Mouse (Mus musculus): ENCODE data around the gene Itga2.

The Itga2 gene

DNA sequence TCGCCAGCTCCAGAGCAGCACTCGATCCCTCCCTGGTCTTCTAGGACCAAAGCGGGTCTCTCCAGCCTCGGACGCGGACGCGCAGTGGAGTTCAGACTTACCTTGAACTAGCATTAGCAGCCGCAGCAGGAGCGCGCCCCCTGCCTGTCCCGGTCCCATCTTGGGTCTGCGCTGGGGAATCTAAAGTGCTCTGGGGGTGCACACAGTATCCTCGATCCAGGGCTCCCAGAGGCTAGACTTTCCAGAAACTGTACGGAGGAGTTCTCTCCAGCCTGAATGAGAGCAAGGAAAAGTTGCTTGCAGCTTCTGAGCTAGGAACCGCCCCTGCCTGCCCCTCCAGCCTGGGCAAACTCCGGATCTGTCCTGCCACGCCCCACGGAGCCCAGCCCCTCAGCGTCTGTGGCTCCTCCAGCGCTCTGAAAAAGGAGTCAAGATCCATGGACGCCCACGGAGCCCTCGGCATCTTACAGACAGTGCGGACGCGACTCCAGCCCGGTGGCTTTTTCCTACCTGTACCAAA is at the start of gene Itga2:
TSS of gene Itga2 (minus strand) at position 326 of the 520 bp plus-strand sequence.
- no peak for DNase-seq

DNA sequence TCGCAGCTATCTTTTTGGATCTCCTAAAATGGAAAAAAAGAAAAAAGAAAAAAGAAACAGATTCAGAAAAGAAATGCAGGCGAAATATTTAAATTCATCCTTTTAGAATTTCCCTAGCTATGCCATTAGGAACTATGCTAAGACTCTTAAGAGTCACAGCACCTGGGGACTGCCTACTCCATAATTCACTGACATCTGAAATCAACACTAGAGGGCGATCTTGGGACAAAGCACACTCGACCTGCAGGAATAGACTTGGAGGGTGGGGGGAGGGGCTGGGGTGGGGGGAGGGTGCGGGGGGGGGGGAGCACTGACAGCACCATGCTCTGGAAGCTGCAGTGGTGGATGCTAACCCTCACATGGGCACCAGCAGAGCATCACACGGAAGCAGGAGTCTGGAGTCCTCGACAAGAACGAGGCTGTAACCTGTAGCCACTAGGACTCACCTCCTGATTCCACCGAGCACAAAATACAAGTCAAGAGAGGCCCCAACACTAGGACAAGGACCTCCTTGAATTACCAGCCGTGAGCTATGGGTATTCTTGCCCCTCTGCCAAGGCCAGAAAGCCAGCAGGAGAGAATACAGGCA is 49.0 kb upstream of the Itga2 start:
- no peak for DNase-seq

DNA sequence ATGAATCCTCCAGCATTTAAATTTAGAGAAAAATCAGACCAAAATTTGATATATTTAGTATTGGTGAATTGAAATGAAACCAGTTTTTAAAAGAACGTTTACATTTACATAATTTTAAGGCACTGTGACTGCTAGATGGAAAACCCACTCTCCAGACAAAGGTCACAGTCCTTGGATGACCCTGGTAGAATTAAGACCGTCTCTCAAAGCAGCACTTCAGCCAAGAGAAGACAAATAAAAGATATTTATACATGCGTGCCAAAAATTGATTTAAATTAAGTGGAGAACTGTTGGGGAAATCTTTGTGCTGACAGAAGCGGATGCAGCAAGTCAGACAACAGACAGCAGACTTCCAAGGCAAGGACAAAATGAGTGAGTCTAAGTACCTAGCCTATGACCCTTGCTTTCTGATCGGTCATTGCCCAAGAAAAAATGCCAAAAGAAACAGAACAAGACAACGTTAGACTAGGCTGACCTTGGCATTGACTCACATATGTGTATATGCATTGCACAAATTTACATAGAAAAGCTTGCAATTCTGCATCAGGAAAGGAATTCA is 42.7 kb upstream of the Itga2 start:
- DNase-seq, result no peak

DNA sequence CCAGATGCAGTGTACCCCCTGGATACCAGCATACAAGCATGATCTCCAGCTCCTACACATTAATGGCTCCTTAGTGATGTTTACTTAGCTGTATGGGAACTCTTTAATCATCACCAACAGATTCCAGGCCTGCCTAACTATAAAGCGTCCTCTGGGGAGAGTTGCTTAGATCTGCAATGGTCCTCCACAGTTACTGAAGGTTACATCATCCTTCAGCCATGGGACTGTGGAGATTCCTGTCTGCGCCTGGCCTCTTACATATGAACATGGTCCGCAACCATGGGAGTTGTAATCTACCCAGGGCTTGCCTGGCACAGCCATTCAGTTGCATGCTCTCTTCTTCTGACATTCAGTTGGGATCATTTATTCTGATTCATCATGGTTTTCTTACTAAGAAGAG is 40.0 kb upstream of the Itga2 start:
- no peak for DNase-seq

DNA sequence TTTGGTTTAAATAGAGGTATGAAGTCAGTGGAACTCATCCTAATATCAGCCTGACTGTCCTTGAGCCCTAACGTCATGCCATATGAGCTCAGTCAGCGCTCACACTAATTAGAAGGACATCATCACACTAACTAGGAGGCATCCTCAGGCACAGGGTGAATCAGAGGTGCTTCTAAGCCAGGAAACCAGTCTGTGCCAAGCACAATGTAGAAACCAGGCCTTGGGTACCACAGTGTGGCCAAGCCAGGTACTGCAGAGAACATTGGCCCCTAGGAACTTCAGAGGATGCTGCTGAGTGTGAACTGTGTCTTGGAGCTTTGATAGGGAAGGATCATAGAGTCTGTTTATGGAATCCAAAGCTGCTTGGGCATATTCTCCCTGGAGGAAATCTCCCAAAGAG is 32.3 kb upstream of the Itga2 start:
- DNase-seq, result peak; percentile 80

DNA sequence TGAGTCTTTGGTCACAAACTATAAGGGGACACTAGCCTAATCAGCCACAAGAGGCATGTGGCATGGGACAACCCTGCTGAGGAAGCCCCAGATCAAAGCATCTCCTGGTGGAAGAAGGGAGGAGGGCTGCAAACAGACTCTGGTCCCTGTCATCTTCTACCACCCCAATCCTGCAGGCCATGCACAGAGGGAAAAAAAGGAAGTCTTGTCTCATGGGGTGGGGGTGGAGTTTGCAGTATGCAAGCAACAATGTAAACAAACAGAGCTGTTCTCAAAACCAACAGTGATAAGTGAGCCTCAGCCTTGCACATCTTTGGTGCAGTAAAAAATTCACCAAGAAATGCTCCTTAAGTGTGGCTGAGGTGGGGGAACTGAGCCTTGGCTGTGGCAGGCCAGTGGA is 22.6 kb upstream of the Itga2 start:
- no peak for DNase-seq

DNA sequence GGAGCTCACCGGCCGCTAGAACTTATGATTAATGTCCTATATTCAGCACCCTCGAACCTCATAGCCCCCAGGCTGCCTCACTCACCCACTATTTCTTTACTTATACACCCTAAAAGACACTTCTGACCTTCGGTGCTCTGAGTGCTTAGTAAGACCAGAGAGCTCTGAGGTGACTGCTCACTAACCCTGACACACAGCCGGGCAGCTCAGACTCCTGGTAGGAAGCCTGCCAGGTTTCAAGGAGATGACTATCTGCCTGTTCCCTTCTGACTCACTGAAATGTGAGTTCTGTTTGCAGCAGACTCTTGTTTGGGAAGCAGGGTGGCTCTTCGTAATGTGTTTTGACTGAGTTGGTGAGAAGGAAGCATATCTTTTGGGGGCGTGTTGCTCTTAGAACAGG is 1.6 kb upstream of the Itga2 start:
- no peak for DNase-seq

DNA sequence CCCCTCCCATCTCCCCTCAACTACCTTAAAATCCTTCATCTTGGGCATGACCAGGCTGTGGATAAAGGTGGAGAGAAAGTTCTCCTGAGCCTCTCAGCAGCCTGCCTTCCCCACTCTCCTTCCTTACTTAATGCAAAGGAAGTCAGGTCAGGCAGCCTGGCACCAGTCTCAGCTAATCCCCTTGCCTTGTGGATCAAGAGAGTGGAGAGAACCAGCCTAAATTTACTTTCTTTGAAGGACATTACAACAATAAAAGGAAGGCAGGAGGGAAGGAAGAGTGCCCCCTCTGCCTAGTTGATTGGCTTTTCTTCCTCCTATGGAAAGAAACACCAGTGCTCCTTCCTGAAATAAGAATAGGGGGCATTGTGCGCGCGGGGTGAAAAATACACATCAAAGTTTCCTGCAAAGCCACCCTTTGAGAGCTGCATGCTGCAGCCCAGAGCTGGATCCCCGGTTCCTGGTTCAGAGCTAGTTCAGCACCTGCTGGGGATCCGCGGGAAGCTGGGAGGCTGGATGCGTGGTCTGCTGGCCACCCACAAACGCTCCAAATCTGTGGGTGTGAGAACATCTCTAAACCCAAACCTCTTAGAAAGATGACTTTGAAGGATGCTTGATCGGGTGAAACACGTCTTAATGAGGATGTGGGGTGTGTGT is 777 bp downstream of the Itga2 start:
- DNase-seq, result no peak

DNA sequence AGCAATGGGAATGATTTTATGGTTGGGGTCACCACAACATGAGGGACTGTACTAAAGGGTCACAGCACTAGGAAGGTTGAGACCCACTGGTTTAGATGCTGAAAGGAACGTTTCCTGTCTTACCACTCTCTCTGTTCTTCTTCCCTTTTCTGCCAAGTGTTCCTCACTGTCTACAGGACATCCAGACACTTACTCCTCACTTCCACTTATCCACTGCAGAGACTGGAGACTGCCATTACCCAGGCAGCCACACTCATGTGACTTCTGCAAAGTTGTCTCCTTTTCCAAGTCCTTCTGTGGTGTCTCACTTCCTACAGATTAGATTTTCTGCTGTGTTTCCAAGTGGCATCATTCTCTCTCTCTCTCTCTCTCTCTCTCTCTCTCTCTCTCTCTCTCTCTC is 7.1 kb downstream of the Itga2 start:
- DNase-seq, result no peak

DNA sequence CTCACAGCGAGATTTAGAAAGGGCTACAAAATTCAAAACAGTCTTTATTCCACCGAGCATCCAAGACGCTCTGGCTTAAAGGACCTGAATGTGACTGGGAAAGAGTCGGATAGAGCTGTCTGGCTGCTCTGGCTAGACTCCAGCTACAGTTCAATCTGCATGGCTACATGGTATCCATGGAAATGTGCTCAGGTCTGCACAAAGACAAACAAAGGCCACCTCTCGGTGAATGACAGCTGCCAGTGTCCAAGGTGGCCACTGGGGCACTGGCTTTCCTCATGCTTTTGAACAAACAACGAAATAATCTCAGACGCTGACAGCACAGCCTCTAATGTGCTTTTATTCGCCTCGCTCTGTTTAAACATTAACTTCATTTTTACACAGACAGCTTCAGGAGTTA is 8.6 kb downstream of the Itga2 start:
- no peak for DNase-seq

DNA sequence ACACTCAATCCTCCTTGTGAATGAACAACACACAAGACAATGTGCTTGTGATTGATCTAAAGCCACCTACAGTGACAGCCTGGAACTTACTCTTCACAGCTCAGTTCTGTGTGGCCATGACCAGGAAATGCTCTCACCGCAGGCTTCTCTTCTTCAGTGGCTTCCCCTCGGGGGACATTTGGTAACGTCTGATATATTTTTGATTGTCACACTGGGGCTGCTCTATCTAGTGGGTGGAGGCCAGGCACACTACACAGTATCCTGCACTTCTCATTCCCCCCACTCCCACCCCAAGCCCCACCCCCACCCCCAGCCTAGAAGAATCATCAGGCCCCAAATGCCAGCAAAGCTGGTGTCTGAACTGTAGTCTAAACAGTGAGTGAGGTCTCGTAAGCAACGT is 16.1 kb downstream of the Itga2 start:
- DNase-seq, result no peak

DNA sequence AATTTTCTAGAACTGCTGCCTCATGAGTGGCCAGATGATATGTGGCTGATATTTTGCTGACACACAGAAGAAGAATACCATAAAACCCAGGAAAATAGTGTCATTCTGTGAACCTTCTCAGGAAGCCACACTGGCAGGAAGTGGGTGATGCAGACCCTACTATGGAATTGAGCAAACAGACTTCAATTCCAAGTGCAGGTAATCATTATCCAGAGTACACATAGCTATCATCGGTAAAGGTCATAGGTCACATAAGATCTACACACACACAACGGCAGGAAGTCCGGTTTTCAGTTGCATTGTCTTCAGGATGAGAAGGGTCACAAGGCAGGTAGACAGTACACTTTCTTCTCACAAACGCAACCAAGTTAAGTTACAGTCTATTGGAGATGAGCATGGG is 16.9 kb downstream of the Itga2 start:
- no peak for DNase-seq

DNA sequence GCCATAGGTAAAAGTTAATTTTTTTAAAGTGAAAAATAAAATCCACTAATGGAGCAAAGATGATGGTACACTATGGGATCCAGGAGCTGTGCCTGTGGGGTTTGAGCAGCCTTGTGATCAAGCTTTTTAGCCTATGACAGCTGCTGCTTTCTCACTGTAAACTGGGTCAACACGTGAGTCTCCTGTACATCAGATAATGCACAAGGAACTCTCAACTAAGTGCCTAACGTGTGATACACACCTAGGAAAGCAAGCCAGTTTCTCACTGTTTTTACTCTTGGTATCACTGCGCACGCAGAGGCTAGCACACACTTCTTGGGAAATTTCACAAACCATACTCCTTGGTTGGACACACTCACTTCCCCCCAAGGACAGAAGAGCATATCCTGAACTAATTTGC is 17.3 kb downstream of the Itga2 start:
- no peak for DNase-seq

DNA sequence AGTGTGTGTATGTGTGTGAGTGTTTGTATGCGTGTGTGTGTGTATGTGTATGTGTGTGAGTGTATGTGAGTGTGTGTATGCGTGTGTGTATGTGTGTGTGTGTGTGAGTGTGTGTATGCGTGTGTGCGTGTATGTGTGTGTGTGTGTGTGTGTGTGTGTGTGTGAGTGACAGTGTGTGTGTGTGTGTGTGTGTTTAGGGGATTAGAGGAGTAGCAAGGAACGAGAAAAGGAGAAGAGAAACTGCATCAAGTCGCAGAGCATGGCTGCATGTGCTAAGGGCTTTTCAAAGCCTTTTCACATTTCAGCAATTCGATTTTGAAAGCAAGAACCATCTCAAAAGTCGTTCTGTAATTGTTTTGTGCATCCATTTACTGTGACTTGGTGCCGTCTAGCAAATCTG is 21.3 kb downstream of the Itga2 start:
- DNase-seq, result no peak

DNA sequence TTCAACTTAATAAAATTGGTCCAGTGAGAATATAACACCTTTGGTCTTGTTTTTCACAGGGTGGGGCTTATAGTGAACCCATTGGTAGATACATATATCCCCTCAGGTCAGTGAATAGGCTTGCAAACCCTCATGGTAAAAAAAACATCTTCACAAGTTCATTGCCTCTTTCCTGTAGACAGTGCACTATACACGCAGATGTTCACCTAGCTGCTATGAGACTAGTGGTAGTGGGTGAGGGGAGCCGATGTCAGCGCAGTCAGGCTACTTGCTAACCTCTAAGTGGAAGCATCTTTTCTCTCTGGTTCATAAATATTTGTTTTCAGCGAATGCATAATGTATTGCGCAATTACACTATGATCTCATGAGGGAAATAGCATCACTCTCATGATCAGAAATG is 22.4 kb downstream of the Itga2 start:
- DNase-seq, result no peak

DNA sequence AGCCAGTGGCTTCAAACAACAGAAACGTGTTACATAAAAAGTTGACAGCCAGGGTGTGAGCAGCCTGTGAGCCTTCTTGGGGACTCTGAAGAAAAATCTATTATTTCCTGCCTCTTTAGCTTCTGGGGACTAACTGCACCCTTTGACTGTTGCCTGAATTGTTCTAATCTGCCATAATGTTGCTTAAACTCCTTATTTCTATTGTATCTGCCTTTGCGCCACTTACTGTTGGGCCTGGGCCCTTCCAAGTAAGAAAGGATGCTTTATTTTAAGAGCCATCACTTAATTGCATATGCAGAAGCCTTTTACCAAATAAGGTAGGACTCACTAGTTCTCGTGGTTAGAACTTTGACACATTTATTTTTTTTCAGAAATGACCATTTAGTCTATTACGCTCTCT is 24.0 kb downstream of the Itga2 start:
- DNase-seq, result no peak

DNA sequence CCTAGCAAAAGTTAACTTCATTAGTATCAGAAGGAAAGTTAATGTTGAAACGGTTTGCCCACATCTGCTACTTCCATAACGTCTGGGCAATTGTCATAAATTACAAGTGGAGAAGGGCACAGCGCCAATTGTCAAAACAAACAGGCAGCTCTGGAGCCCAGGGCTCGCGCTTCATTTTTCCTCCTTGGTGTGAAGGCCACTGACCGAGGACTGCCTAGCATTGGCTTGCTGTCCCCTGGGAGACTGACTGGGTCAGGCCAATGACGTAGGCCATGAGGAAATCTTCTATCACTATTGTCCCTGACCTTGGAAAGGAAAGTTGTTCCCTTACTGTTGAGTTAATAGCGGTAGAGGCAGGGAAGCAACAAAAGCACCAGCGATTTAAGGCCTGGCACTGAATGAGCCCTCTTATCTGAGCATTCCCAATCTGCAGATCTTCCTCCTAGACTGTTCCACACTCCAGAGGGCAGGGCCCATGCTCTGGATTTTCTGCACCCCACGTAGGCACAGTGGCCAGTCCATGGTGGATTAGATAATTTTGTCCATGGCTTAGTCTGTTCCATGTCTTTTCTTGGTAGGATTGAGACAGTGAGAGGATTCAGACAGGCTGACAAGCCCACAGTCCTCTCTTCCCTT is 35.0 kb downstream of the Itga2 start:
- no peak for DNase-seq

DNA sequence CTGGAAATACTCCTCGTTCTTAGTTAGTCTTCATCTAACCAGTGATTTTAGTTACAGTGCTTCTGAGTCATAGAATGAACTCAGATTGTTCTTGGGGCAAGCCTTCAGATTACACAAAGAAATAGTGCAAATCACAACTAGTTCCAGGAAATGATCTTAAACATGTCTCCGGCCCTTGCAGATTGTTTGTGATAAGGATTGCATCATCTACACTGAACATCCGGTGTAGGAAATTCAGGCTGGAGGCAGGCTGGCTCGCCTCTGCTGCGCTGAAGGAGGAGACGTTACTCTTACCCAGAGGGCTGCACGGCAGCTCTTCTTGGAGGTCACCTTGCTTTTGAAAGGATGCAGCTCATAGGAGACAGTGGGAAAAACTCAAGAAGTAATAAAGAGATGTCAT is 36.0 kb downstream of the Itga2 start:
- no peak for DNase-seq

DNA sequence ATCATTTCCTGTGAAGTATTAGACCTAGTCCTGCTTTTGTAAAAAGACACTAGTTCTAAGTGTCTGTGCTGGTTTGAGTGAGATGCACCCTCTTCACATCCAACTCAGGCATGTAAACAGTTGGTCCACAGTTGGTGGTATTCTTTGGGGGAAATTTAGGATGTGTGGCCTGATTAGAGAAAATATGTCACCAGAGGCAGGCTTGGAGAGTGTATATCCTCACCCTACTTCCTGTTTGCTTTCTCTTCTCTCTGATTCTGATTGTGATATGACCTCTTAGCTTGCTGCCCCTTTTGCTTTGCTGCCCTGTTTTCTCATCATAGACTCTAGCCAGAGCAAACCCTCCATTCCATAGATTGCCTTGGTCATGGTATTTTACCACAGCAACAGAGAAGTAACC is 37.2 kb downstream of the Itga2 start:
- no peak for DNase-seq

DNA sequence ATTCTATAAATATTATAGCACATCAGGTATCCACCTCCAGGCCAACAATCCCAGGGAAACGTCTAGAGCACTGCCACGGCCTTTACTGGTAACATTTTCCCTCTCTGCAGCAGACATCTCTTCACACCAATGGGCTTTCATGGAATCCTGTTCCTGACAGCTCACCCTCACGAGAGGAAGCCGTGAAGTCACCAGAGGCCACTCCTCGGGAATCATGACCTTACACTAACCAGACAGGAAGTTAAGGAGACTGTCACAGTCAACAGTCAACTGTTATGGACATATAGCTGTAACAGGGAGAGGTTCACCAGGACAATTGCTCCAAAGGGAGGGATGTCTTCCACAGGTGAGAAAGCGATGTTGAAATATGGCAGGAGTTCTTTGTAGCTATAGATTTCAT is 40.2 kb downstream of the Itga2 start:
- no peak for DNase-seq

DNA sequence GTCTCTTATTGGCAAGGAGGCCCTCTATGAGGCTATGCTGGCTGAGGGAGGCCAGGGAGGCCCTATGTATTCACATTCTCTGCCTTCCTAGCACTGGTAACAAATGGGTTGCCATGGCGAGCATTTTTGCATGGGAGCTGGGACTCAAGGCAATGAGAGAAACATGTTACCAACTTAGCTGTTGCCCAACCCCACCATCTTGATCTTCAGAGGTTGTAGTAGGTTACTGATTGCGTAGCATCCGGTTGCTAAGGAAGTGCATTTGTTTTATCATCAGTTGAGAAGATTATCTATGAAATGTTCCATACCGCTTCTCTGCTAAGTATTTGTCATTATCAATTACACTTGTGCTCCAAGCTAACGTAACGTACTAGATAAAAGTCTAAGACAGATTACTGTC is 44.2 kb downstream of the Itga2 start:
- DNase-seq, result no peak

DNA sequence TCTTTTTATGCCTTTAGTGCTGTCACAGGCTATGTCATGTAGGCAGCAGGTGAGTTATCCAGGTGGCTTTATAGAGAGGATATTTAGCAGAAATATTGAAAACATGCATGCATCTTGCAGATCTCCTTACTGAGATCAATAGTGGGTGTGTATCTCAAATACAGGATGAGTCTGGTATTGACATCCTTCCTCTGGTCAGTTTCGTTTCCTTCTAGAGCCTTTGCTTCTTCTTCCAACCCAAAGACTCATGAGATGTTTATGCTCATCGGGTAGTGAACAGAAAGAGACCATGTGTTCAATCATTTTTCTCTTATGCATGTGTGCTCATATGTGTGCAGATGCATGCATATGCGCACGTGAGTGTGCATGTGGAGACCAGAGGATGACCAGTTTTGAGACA is 44.6 kb downstream of the Itga2 start:
- DNase-seq, result no peak

DNA sequence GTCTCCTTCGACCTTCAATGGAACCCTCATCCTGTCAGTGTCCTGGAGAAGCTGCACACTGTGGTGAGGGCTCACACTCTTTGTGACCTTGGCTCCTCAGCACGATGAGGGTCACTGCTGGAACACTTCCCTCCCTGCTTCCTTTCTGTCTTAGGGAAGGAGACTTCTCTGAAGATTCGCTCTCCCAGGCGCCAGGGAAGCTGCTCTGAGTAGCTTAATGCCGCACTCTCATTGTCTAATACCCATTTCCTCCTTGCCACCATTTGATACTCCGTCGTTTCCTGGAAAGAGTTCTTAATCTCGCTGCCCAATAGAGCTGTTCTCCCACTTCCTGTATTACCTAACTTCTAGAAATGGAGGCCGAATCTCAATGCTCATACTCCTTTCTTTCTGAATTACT is 46.7 kb downstream of the Itga2 start:
- no peak for DNase-seq

DNA sequence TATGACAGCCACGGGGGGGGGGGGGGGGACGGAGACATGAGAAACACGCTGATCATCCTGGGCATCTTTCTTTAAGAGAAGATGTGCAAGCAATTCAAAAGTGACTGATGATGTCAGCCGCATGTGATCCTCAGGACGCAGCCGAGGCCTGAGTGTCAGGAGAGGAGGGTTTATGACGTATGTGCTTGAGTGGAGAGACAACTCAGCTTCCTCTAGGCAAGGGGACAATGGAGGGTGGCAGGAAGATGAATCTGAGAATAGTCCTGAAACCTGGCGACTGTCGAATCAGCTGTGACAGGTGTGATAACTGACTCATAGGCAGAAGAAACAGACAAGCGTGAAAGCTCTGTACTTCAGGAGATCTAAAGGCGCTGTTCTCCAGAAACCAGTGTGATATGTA is 53.2 kb downstream of the Itga2 start:
- no peak for DNase-seq
